ENCODE assay signal across 12 mouse cellular contexts in the genomic region with DNA sequence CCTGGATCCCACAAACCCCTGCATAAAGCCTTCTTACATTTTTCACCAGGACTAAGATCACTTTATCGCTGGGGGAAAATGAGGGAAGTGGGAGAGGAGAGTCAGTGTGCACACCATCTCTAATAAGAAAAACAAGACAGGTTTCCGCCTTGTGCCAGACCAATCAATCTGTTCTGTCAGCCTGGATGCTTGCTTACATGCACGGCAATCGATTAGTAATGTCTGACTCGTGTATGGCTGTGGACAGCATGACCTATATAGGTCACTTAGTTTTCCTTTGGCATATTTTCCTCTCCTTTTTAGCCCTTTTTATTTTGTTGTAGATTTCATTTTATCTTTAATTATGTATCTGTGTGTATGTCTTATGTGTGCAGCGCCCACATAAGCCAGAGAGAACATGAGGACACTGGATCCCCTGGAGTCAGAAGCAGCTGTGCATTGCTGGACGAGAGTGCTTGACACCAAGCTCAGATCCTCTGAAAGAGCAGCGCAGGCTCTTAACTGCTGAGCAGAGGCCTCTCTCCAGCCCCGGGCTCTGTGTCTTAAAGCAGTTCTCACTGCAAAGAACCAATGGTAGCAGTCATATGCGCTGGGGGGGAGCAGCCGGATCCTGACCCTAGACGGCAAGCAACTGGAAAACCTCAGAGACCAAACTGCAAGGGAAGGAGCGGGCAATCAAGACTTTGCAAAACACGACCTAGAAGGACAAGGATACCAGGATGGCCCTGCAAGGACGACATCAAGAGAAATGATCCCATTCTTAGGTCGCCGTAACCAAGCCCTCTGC. TPM values are rescaled to one million over a fixed set of nuclear protein-coding genes. Genes with fewer than 3 reads are reported as not detected.
DNase-seq lines count a peak whose midpoint lies in the region; ATAC-seq and TF ChIP-seq lines count a peak whose summit lies in the region.
"Had no signal": no experiment of that assay in that cellular context is flagged by ENCODE, and none has a peak within 500 bp of the region (broad histone marks: within the 10 kb centered on the region; RNA-seq: fewer than 3 reads in every experiment).

No protein-coding gene starts in this region.

- ATAC-seq in limb, embryonic 12.5 days (ENCODE audit: insufficient number of reproducible peaks, insufficient read depth, low FRiP score, low TSS enrichment, low read depth): no peak
- no peak for ATAC-seq in hindbrain, embryonic 13.5 days (ENCODE audit: low FRiP score)
- ATAC-seq: intestine, embryonic 16.5 days had no signal

- TF ChIP-seq CTCF in brain, embryonic 14.5 days (IDR thresholded peaks at IDR 0.05; ENCODE audit: borderline replicate concordance, extremely low read depth, insufficient read depth, insufficient read length): no peak
- no peak for TF ChIP-seq CTCF in olfactory bulb, adult 2 months (IDR thresholded peaks at IDR 0.05; ENCODE audit: insufficient read depth, low read depth, low read length)

- H3K36me3 ChIP-seq in limb, embryonic 12.5 days: peaks cover 89% of the 10 kb centered on the region
- peaks cover 89% of the 10 kb centered on the region for H3K36me3 ChIP-seq in limb, embryonic 10.5 days
- peaks cover 40% of the 10 kb centered on the region for H3K36me3 ChIP-seq in hindbrain, embryonic 13.5 days

- H3K4me2 ChIP-seq in limb, embryonic 12.5 days: no peak overlapping the region
- H3K4me2 ChIP-seq in hindbrain, embryonic 13.5 days: no peak overlapping the region

- H3K4me1 ChIP-seq in limb, embryonic 12.5 days (replicated peaks): peaks cover 27% of the 10 kb centered on the region
- H3K4me1 ChIP-seq in limb, embryonic 10.5 days: peaks cover 45% of the 10 kb centered on the region
- peaks cover 66% of the 10 kb centered on the region for H3K4me1 ChIP-seq in hindbrain, embryonic 13.5 days (replicated peaks)
- H3K4me1 ChIP-seq in olfactory bulb, adult 2 months (ENCODE audit: control insufficient read depth, insufficient read depth, low read length): peaks cover 82% of the 10 kb centered on the region

- H3K27ac ChIP-seq in limb, embryonic 12.5 days: peak overlapping the region; percentile 51
- no peak overlapping the region; the same call in 1 of the 2 replicates for H3K27ac ChIP-seq in limb, embryonic 10.5 days
- H3K27ac ChIP-seq in hindbrain, embryonic 13.5 days: peak overlapping the region; percentile 79
- peak overlapping the region; percentile 1 for H3K27ac ChIP-seq in olfactory bulb, adult 2 months (ENCODE audit: insufficient read depth, low read depth, low read length)
- H3K27ac ChIP-seq: macrophage had no signal

- peaks cover under 1% of the 10 kb centered on the region; the same call in 1 of the 2 replicates for H3K9me3 ChIP-seq in limb, embryonic 12.5 days
- H3K9me3 ChIP-seq in limb, embryonic 10.5 days (replicated peaks): no peaks in the 10 kb centered on the region
- no peaks in the 10 kb centered on the region for H3K9me3 ChIP-seq in hindbrain, embryonic 13.5 days

- 77% methylated on average over 17 of the region's 17 CpGs for WGBS in limb, embryonic 12.5 days
- WGBS in limb, embryonic 10.5 days: 82% methylated on average over 17 of the region's 17 CpGs
- 69% methylated on average over 17 of the region's 17 CpGs for WGBS in hindbrain, embryonic 13.5 days
- WGBS in olfactory bulb, adult 2 months: 52% methylated on average over 17 of the region's 17 CpGs

- H3K4me3 ChIP-seq in limb, embryonic 12.5 days (replicated peaks): no peak overlapping the region
- no peak overlapping the region for H3K4me3 ChIP-seq in limb, embryonic 10.5 days
- H3K4me3 ChIP-seq in hindbrain, embryonic 13.5 days: no peak overlapping the region
- H3K4me3 ChIP-seq in olfactory bulb, adult 2 months (ENCODE audit: insufficient read depth, low read depth, low read length): no peak overlapping the region

- DNase-seq in limb, embryonic 10.5 days (ENCODE audit: low spot score): no peak
- DNase-seq in brain, embryonic 14.5 days (ENCODE audit: low read depth): peak; percentile 76
- DNase-seq in adipocyte (ENCODE audit: low spot score): no peak
- no peak for DNase-seq in heart, adult 18-20 months
- DNase-seq in spleen, postnatal 14 days (ENCODE audit: low spot score in 2 of 2): no peak
- DNase-seq: gastrocnemius, postnatal 10 days; thymus, postnatal 4 days had no signal

- H3K27me3 ChIP-seq in limb, embryonic 12.5 days: no peaks in the 10 kb centered on the region
- no peaks in the 10 kb centered on the region for H3K27me3 ChIP-seq in limb, embryonic 10.5 days (ENCODE audit: low read depth, poor library complexity, severe bottlenecking)
- no peaks in the 10 kb centered on the region for H3K27me3 ChIP-seq in hindbrain, embryonic 13.5 days

- no peak for TF ChIP-seq POLR2A in brain, embryonic 14.5 days (IDR thresholded peaks at IDR 0.05; ENCODE audit: borderline replicate concordance, extremely low read depth, insufficient read depth, insufficient read length, poor library complexity, severe bottlenecking)
- TF ChIP-seq POLR2A in olfactory bulb, adult 2 months (IDR thresholded peaks at IDR 0.05; ENCODE audit: insufficient read depth, low read depth, low read length): no peak

- H3K9ac ChIP-seq in limb, embryonic 12.5 days (replicated peaks): no peak overlapping the region
- H3K9ac ChIP-seq in hindbrain, embryonic 13.5 days: no peak overlapping the region

RNA-seq across cellular contexts. Expression of gene Ncor2, which starts 58.3 kb away (rescaled TPM):
- polyA plus RNA-seq in limb, embryonic 12.5 days (2016; fragmentation: Nextera tagmentation; extraction: Ambion mirVana): 27.2 and 29.4 TPM in 2 replicates
- polyA plus RNA-seq in limb, embryonic 10.5 days (2016; fragmentation: Nextera tagmentation; extraction: Ambion mirVana): 22.4 and 26.8 TPM in 2 replicates
- 31.6 and 71.5 TPM in 2 replicates for polyA plus RNA-seq in brain, embryonic 14.5 days (2012; rRNA removed)
- polyA plus RNA-seq in hindbrain, embryonic 13.5 days (2015; fragmentation: Nextera tagmentation; extraction: Ambion mirVana): 24.8 and 25.1 TPM in 2 replicates
- polyA plus RNA-seq in olfactory bulb, adult 2 months (2012; ENCODE audit: insufficient read depth, insufficient read length, low replicate concordance, missing spikeins): not detected in 2 replicates
- 10 to 100 TPM; 65.9 to 68.9 TPM for total RNA-seq in heart, adult 18-20 months (2021)
